Mouse (Mus musculus): ENCODE data around the gene Tmem63a. TPM values are rescaled to one million over a fixed set of nuclear protein-coding genes. Genes with fewer than 3 reads are reported as not detected.

Tmem63a gene
- total RNA-seq, 4 experiments from 2014 or later, result 12.3 to 15.1 (median 13.9) TPM

GRCm38 (mm10) chr1:181009011-181009590, 67.0 kb downstream of the Tmem63a start:
- DNase-seq (ENCODE audit: low spot score), result no peak

GRCm38 (mm10) chr1:181009754-181010153, 67.6 kb downstream of the Tmem63a start:
- DNase-seq (ENCODE audit: low spot score), result peak; percentile 71

- DNase-seq (ENCODE audit: low spot score), result no peak
Measured at GRCm38 (mm10) chr1:181010171-181010932, 68.2 kb downstream of the Tmem63a start.

GRCm38 (mm10) chr1:181011601-181012000, 69.5 kb downstream of the Tmem63a start:
- no peak for DNase-seq (ENCODE audit: low spot score)

GRCm38 (mm10) chr1:181012416-181012815, 70.3 kb downstream of the Tmem63a start:
- DNase-seq (ENCODE audit: low spot score), result no peak

GRCm38 (mm10) chr1:181013446-181013845, 71.3 kb downstream of the Tmem63a start:
- no peak for DNase-seq (ENCODE audit: low spot score)

GRCm38 (mm10) chr1:181014731-181015500, 72.8 kb downstream of the Tmem63a start:
- peak; percentile 74 for DNase-seq (ENCODE audit: low spot score)

GRCm38 (mm10) chr1:181015558-181015957, 73.4 kb downstream of the Tmem63a start:
- peak; percentile 94 for DNase-seq (ENCODE audit: low spot score)

- DNase-seq (ENCODE audit: low spot score), result no peak
Measured at GRCm38 (mm10) chr1:181016045-181016444, 73.9 kb downstream of the Tmem63a start.

- DNase-seq (ENCODE audit: low spot score), result peak; percentile 87
Measured at GRCm38 (mm10) chr1:181016532-181017131, 74.5 kb downstream of the Tmem63a start.

GRCm38 (mm10) chr1:181017212-181017711, 75.1 kb downstream of the Tmem63a start:
- peak; percentile 79 for DNase-seq (ENCODE audit: low spot score)

GRCm38 (mm10) chr1:181017890-181018420, 75.8 kb downstream of the Tmem63a start:
- DNase-seq (ENCODE audit: low spot score), result no peak

- DNase-seq (ENCODE audit: low spot score), result no peak
Measured at GRCm38 (mm10) chr1:181020756-181021487, 78.8 kb downstream of the Tmem63a start, which contains the start of gene Ephx1. TSS of gene Ephx1 (minus strand) at chr1:181020904.

- no peak for DNase-seq (ENCODE audit: low spot score)
Measured at GRCm38 (mm10) chr1:181021488-181021865, 79.3 kb downstream of the Tmem63a start.

GRCm38 (mm10) chr1:181022265-181022664, 80.1 kb downstream of the Tmem63a start:
- DNase-seq (ENCODE audit: low spot score), result peak; percentile 67

Other genes starting within 250 kb of the Tmem63a start
- not detected for gene Mixl1, start 245.3 kb upstream of the Tmem63a start, total RNA-seq (2022)
- 10 to 100 TPM; 19.4 to 24.6 (median 22.0) TPM for gene Acbd3, start 216.3 kb upstream of the Tmem63a start, total RNA-seq (2022)
- 100 to 1,000 TPM; 363 to 431 (median 376) TPM for gene H3f3a, start 128.4 kb upstream of the Tmem63a start, total RNA-seq (2022)
- 10 to 100 TPM; 10.1 to 12.9 (median 11.0) TPM for gene Sde2, start 91.2 kb upstream of the Tmem63a start, total RNA-seq (2022)
- gene Lefty2, start 49.2 kb upstream of the Tmem63a start, total RNA-seq (2022), result not detected
- 10 to 100 TPM; 11.6 to 13.5 (median 13.3) TPM for gene Pycr2, start 38.1 kb upstream of the Tmem63a start, total RNA-seq (2022)
- 1 to 10 TPM in 1 of 4 experiments, under 1 TPM in 3; 0.43 to 1.2 (median 0.65) TPM for gene Lefty1, start 7.3 kb upstream of the Tmem63a start, total RNA-seq (2022)
- 10 to 100 TPM; 35.3 to 51.3 (median 47.1) TPM for gene Ephx1, start 78.6 kb downstream of the Tmem63a start, total RNA-seq (2022)
- under 1 TPM in 1 of 4 experiments, not detected in 3; 0.14 TPM for gene 9130409I23Rik, start 108.9 kb downstream of the Tmem63a start, total RNA-seq (2022)
- 1 to 10 TPM; 6.9 to 8.0 (median 7.2) TPM for gene Nvl, start 201.9 kb downstream of the Tmem63a start, total RNA-seq (2022)
- gene Cnih4, start 202.3 kb downstream of the Tmem63a start, total RNA-seq (2022), result 10 to 100 TPM; 46.6 to 52.1 (median 48.9) TPM